ENCODE assay signal across 18 mouse cellular contexts in the genomic region with DNA sequence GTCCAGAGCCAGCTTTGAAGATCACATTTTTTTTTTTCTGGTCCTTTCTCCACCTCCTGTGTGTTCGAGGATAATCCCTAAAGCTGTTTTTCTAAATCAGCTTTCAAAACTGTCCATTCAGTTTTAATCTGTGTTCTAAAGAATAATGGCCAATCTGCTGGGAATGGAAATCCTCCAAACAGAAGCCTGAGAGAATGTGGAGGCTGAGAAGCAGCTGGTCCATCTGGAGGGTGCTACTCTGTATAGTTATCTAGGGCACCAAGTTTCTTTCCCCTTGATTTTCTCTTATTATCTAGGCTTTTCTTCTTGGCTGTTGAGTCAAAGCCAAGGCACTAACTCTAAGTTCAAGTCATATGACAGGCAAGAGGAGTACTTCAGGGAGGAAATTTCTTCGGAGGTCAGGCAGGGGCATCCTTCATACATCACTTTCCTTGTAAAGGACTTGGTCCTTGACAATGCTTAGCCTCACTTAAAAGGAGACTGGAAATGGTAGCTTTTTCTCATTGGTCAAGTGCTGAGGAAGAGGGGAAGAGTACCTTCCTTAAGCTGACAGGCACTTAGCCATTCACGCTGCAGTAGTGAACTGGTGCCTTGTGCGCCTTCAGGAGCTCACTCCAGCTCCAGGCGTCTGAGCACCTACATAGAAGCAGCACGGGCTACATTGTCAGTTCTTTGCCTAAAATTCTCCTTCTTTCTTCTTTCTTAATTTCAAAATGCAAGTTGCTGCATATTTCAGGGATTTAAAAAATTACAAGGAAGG. TPM values are rescaled to one million over a fixed set of nuclear protein-coding genes. Genes with fewer than 3 reads are reported as not detected.
DNase-seq lines count a peak whose midpoint lies in the region; ATAC-seq lines count a peak whose summit lies in the region.
"Had no signal": no experiment of that assay in that cellular context is flagged by ENCODE, and none has a peak within 500 bp of the region (broad histone marks: within the 10 kb centered on the region; RNA-seq: fewer than 3 reads in every experiment).

No protein-coding gene starts in this region.

- DNase-seq in forebrain, embryonic 14.5 days (ENCODE audit: low spot score): peak; percentile 41
- DNase-seq in right cerebral cortex, adult 18-20 months: peak; percentile 75
- no peak for DNase-seq in right cerebral cortex, postnatal 4 days
- DNase-seq in left cerebral cortex, adult 9 months (ENCODE audit: low spot score in 2 of 2): peak; percentile 39 to 78
- peak; percentile 81 for DNase-seq in telencephalon, adult 2 months (ENCODE audit: low read depth, low spot score)
- DNase-seq in kidney, postnatal 4 days: no peak
- no peak for DNase-seq in gastrocnemius, postnatal 36 days
- DNase-seq: adrenal gland, postnatal 10 days; cerebellum, postnatal 14 days; kidney, adult 11 months; kidney, postnatal 25 days; lung, adult 18-20 months; thymus, postnatal 4 days had no signal

- no peaks in the 10 kb centered on the region for H3K36me3 ChIP-seq in forebrain, embryonic 14.5 days (ENCODE audit: control insufficient read depth, insufficient read depth, low read length)
- H3K36me3 ChIP-seq in forebrain, embryonic 16.5 days (ENCODE audit: control insufficient read depth, insufficient read depth): no peaks in the 10 kb centered on the region
- H3K36me3 ChIP-seq: limb, embryonic 15.5 days; neural tube, embryonic 15.5 days had no signal

- H3K9me3 ChIP-seq in forebrain, embryonic 14.5 days (replicated peaks; ENCODE audit: control insufficient read depth, low read length): no peaks in the 10 kb centered on the region
- no peaks in the 10 kb centered on the region for H3K9me3 ChIP-seq in forebrain, embryonic 16.5 days (ENCODE audit: control insufficient read depth, low read length)
- H3K9me3 ChIP-seq: limb, embryonic 15.5 days; neural tube, embryonic 15.5 days had no signal

- no peak overlapping the region for H3K9ac ChIP-seq in forebrain, embryonic 14.5 days (ENCODE audit: low read length)
- H3K9ac ChIP-seq in forebrain, embryonic 16.5 days (replicated peaks; ENCODE audit: low read depth, low read length): no peak overlapping the region
- H3K9ac ChIP-seq: hindbrain, embryonic 13.5 days; limb, embryonic 15.5 days; neural tube, embryonic 15.5 days had no signal

- H3K4me2 ChIP-seq in forebrain, embryonic 14.5 days (ENCODE audit: low read length): no peak overlapping the region
- no peak overlapping the region for H3K4me2 ChIP-seq in forebrain, embryonic 16.5 days (ENCODE audit: low read length)
- H3K4me2 ChIP-seq: hindbrain, embryonic 13.5 days; limb, embryonic 15.5 days; neural tube, embryonic 15.5 days had no signal

- intact Hi-C loops in gastrocnemius, postnatal 36 days (cut with DNase I): no loop called here

- ATAC-seq in forebrain, embryonic 14.5 days: no peak
- ATAC-seq in forebrain, embryonic 16.5 days: no peak

- 68% methylated on average over 6 of the region's 6 CpGs for WGBS in forebrain, embryonic 14.5 days
- WGBS in forebrain, embryonic 16.5 days: 70% methylated on average over 6 of the region's 6 CpGs

- no peak overlapping the region for H3K27ac ChIP-seq in forebrain, embryonic 14.5 days (ENCODE audit: low read depth, low read length)
- H3K27ac ChIP-seq in forebrain, embryonic 16.5 days (ENCODE audit: low read length): no peak overlapping the region
- H3K27ac ChIP-seq: hindbrain, embryonic 13.5 days; limb, embryonic 15.5 days; macrophage; neural tube, embryonic 15.5 days had no signal

- H3K4me1 ChIP-seq in forebrain, embryonic 14.5 days (ENCODE audit: control insufficient read depth, insufficient read depth, low read length): peaks cover 11% of the 10 kb centered on the region; the same call in 1 of the 2 replicates
- peaks cover 10% of the 10 kb centered on the region for H3K4me1 ChIP-seq in forebrain, embryonic 16.5 days (replicated peaks; ENCODE audit: control insufficient read depth, insufficient read depth, low read length)
- H3K4me1 ChIP-seq: limb, embryonic 15.5 days had no signal

- H3K27me3 ChIP-seq in forebrain, embryonic 14.5 days (replicated peaks; ENCODE audit: control insufficient read depth, insufficient read depth, low read length): no peaks in the 10 kb centered on the region
- no peaks in the 10 kb centered on the region for H3K27me3 ChIP-seq in forebrain, embryonic 16.5 days (replicated peaks; ENCODE audit: control insufficient read depth, insufficient read depth, low read length)
- H3K27me3 ChIP-seq: hindbrain, embryonic 13.5 days; limb, embryonic 15.5 days; neural tube, embryonic 15.5 days had no signal

- no peak overlapping the region for H3K4me3 ChIP-seq in forebrain, embryonic 14.5 days (ENCODE audit: low read depth, low read length)
- H3K4me3 ChIP-seq in forebrain, embryonic 16.5 days (replicated peaks; ENCODE audit: low read length): no peak overlapping the region
- H3K4me3 ChIP-seq: hindbrain, embryonic 13.5 days; limb, embryonic 15.5 days; neural tube, embryonic 15.5 days had no signal

RNA-seq across cellular contexts. Expression of a gene that starts 32.6 kb away (rescaled TPM):
- 6.1 and 8.4 TPM in 2 replicates for polyA plus RNA-seq in forebrain, embryonic 14.5 days (2014; fragmentation: Nextera tagmentation; extraction: Ambion mirVana)
- 7.5 and 9.3 TPM in 2 replicates for polyA plus RNA-seq in forebrain, embryonic 16.5 days (2015; fragmentation: Nextera tagmentation; extraction: Ambion mirVana)
- total RNA-seq in gastrocnemius, postnatal 36 days (2021): 10 to 100 TPM; 18.5 to 20.1 TPM

Comparison
In these comparisons a context has a peak if more than half of its experiments do, and no peak if none do; other contexts are left out.
1. DNase-seq: peak in forebrain, embryonic 14.5 days (single experiment), right cerebral cortex, adult 18-20 months (single experiment), left cerebral cortex, adult 9 months (2 of 2) and telencephalon, adult 2 months (single experiment); none in right cerebral cortex, postnatal 4 days (single experiment), kidney, postnatal 4 days (0 of 2) and gastrocnemius, postnatal 36 days (0 of 2).